Mouse (Mus musculus): ENCODE measurements around the gene Ugt3a2.

Gene Ugt3a2

GRCm38 (mm10) chr15:9335341-9335740 is at the start of gene Ugt3a2:
TSS of gene Ugt3a2 (plus strand) at chr15:9335550.
- DNase-seq (ENCODE audit: low read depth, low spot score), result no peak

DNA sequence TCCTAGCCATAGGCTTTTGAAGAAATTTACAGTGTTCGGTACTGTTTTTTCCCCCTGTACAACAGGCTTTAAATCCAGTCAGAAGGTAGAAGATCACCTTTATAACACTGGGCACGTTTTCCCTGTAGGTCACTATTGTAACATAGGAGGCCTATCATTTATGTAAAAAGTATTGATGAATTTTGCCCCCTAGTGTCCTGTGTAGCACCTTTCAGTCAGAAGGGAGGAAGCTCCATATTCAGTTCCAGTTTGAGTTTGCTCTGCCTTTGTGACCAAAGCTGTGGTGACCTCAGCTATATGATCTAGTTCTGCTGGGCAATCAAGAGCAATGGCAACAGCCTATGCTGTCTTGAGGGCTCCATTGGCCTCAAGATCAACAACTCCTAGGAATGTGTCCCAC is 45.7 kb upstream of the Ugt3a2 start:
- no peak for DNase-seq (ENCODE audit: low read depth, low spot score)

DNA sequence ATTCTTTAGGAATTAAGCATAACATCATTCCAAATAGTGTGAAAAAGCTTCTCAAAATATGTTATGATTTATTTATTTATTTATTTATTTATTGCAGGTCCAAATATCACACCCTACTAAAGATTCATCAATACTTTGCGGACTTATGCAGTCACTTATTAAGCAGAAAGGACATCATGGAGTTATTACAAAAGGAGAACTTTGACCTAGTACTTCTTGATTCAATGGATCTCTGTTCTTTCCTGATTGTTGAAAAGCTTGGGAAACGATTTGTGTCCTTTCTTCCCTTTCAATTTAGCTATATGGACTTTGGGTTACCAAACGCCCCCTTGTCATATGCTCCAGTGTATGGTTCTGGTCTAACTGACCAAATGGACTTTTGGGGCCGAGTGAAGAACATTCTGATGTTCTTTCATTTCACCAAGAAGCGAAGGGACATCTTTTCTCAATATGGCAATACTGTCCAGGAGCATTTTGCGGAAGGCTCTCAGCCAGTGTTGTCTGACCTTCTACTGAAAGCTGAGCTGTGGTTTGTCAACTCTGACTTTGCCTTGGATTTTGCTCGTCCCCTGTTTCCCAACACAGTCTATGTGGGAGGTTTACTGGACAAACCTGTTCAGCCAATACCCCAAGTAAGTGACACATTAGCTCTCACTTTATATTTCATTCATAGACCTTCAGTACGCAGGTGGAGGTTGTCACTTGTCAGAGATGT is 29.2 kb upstream of the Ugt3a2 start:
- no peak for DNase-seq (ENCODE audit: low read depth, low spot score)

- no peak for DNase-seq (ENCODE audit: low read depth, low spot score)
Observed at GRCm38 (mm10) chr15:9334596-9334995, 754 bp upstream of the Ugt3a2 start.

DNA sequence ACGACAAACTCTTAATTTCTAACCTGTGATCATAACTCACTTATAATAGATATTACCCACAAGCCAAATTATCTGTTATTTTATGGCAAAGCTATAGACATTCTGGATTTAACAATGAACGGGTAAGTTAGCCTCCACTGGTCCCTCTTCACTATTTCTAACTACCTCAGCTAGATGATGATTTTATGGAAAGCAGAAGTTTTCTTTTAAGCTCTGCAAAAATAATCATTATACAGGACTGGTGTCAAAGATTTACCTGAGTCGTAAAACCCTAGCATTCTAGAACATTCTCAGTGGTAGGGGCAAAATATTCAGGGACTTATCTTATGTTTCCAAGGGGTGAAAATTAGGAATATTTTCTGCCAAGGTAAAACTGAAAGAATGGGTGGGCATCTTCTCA is 1.3 kb downstream of the Ugt3a2 start:
- DNase-seq (ENCODE audit: low read depth, low spot score), result no peak

GRCm38 (mm10) chr15:9337021-9337420 is 1.7 kb downstream of the Ugt3a2 start:
- DNase-seq (ENCODE audit: low read depth, low spot score), result no peak

GRCm38 (mm10) chr15:9348739-9349138 is 13.4 kb downstream of the Ugt3a2 start:
- DNase-seq (ENCODE audit: low read depth, low spot score), result no peak

DNA sequence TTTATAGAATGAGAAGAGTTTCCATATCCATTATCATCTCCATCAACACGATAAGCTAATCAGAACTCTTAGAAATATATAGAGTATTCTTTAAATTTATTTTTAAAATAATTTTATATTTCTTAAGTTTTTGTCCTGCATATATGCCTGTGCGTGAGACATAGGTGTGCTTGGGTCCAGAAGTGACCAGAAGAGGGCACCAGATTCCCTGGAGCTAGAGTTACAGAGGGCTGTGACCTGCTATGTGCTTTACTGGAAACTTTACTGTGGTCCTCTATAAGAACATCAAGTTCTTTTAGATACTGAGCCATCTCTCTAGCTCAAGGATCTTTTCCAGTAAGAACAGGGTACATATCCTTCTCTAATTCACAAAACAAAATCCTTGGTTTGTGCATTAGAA is 27.5 kb downstream of the Ugt3a2 start:
- no peak for DNase-seq (ENCODE audit: low read depth, low spot score)

DNA sequence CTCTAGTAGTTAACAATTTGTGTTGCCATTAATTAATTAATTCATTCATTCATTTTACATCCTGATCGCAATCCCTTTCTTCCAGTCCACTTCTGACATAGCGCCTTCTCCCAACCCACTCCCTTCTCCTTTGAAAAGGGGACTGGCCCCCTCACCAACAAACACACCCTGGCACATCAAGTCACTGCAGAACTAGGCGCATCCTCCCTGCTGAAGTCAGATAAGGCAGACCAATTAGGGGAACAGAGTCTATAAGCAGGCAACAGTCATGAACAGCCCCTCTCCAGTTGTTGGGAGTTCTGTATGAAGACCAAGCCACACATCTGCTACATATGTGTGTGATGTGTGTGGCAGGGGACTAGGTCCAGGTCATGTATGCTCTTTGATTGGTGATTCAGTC is 33.4 kb downstream of the Ugt3a2 start:
- peak; percentile 25 for DNase-seq (ENCODE audit: low read depth, low spot score)

DNA sequence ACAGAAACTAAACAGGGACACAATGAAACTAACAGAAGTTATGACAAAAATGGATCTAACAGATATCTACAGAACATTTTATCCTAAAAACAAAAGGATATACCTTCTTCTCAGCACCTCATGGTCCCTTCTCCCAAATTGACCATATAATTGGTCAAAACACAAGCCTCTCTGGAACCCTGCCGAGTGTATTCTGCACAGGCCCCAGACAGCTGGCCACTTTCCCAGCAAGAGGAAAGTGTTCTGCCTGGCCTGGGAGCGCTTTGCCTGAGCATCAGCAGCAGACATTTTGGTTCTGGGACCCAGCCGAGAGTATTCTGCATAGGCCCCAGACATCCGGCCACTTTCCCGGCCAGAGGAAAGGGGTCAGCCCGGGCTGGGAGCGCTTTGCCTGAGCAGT is 40.9 kb downstream of the Ugt3a2 start:
- no peak for DNase-seq (ENCODE audit: low read depth, low spot score)

DNA sequence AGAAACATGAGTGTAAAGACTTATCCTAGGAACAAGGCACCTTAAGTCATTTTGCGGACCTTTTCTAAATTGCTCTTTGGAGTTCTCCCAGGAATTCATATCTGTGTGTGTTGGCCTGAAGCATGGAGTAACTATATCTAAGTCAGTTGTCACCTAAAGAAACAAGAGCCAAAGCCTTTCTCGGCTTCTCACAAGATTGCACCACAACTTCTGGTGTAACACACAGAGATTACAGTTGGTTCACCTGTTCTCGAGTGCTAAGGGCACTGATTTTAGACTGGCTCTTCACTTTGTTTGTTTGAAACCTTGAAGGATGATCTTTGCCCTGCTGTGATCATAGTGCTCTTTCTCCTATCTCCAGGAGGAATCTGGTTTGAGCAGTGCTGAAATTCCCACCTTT is 74.1 kb downstream of the Ugt3a2 start:
- no peak for DNase-seq (ENCODE audit: low read depth, low spot score)
